Mouse (Mus musculus): ENCODE measurements around the gene Jak1.
A peak's percentile ranks its signal among the peaks of the same experiment; 100 is the strongest.

Jak1 gene

DNA sequence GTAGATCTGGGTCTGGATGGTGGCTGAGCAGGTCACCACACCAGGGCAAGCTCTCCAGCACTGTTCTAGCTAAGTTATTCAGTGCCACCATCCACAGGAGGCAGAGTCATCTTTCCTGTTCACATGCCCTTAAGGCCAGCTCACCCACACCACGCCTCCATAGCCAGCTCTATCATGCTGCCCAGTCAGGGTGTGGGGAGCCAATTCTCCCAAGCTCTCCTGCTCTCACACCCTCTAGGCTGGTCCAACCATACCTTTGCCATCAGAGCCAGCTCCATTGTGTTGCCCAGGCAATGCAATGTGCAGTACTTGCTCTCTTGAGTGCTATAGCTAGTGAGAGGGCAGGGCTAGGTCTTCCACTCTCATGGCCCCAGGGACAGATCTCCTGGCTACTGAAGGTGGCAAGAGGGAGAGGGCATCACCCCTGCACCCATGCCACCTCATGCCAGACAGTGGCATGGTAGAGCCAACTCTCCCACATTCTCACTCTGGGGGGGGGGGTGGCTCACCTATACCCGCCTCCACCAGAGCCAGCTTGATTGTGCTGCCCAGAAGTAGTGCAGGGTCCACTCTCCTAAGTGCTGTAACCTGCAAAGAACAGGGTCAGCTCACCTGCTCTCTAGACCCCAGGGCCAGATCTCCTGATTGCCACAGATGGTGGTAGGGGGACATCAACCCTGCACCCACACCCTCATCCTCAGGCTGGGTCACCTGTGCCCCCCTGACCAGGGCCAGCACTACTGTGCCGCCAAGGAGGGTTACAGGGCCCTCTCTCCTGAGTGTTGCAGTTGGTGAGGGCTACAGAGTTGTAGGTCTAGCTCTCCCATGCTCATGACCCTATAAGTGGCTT is 25.5 kb downstream of the Jak1 start:
- no peak for DNase-seq (ENCODE audit: low spot score)

DNA sequence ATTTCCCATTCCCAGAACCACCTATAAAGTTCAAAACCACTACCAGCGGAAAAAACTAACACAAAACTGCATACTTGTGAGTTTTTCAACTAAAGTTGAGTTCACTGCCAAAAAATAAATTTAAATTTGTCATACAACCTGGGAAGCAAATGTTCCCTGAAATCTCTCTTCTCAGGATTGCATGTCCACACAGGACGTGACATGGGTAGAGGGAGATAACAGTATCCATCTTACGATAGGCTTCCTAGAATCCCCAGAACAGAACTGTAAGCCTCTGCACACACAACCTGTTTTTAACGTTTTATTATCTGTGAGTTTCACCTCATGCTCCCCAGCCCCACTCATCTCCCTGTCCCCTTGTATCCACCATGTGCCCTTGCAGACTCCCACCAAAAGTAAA is 26.5 kb downstream of the Jak1 start:
- no peak for DNase-seq (ENCODE audit: low spot score)

DNA sequence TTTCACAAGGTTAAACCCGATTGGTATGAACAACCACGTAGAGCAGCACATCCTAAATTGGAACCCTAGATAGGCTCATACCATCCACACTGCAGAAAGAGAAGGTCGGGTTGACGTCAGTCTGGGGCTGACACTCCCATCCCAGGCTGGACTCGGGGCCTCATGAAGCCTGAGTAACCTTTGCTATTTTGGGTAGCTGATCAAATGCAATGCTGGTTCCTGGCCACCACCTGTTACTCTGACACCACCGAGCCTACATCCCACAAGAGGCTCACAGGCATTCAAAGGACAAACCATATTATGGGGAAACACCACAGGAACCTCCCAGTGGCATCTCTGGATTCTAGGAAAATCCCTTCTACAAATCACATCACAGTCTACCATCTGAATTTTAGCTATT is 28.3 kb downstream of the Jak1 start:
- no peak for DNase-seq (ENCODE audit: low spot score)

DNA sequence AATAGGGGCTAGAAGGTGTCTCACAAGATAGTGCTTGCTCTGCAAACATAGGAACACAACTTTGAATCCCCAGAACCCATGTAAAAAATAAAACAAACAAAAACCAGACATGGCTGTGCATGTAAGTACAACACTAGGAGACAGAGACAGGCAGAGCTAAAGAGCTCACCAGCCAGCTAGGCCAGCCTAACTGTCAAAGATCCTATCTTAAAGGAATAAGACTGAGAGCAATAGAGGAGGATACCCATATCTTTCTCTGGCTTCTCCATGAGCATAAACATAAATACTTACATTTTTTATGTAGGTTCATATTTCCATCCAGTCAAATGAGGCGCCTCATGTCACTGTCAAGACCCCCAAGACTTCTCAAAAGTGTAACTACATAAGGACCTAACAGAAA is 29.1 kb downstream of the Jak1 start:
- no peak for DNase-seq (ENCODE audit: low spot score)

DNA sequence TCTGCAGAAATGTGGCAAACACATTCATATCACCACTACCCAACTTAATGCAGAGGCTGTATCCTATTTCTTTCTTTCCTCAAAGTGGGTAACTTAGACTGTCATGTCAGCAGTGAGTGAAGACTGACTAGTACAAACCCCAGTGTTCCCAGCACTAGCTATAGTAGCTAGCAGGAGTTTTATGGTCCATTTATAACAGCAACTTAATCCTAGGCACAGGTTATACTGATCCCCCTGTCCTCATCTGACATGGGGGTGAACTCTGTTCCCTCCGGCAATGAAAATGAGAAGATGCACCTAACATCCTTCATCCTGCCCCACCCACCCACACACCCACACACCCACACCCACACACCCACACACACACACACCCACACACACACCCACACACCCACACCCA is 30.3 kb downstream of the Jak1 start:
- DNase-seq (ENCODE audit: low spot score) = no peak

DNA sequence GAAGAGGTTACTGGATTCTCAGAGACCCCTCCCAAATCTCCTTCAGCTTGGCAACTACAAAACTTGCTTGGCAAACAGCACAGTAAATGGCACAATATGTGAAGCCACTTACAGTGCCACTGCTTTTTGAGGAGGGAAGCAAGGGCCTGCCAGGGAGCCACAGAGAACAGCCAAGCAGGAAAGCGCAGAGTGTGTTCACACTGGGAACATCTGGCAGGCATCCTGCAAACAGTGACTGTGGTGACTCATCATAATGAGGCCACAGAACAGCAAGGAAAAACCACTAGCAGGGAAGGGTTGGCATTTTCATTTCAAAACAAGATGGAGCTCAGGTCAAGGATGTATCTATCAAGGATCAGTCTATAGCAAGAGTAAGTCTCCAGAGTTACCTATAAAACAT is 30.8 kb downstream of the Jak1 start:
- DNase-seq (ENCODE audit: low spot score) = peak; percentile 41

DNA sequence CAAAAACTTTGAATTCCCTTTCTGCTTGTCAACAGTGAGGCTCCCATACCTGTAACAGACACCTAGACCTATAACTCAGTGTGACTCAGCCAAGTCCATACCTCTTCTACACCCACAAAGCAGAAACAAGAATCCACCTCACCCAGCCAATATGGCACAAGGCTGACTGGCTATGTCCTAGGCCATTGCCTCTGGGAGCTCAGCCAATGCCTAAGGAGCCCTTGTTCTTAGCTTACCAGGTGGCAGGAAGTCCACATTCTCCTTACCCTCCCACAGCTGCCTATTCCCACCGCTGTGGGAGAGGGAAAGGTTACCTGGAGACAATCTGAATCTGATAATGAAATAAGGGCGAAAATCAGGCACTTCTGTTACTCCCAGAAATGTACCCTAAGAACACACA is 34.5 kb downstream of the Jak1 start:
- no peak for DNase-seq (ENCODE audit: low spot score)

DNA sequence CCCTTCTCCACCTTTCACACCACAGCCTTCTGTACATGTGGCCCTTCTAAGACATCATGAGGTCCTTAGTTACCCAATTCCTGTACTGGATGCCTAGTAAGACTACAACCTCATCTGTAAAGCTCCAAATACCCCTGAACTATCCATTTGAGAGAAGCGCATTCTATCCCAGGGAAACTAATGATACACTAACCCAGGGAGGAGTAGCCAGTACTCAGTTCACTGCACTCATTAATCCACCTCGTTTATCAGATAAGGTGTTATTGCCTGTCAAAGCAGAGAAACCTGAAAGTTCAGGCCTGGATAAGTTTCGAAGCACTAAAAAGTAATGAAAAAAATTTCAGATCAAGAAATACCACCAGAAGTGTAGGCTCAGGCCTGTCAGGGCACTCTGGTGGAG is 37.7 kb downstream of the Jak1 start:
- no peak for DNase-seq (ENCODE audit: low spot score)

DNA sequence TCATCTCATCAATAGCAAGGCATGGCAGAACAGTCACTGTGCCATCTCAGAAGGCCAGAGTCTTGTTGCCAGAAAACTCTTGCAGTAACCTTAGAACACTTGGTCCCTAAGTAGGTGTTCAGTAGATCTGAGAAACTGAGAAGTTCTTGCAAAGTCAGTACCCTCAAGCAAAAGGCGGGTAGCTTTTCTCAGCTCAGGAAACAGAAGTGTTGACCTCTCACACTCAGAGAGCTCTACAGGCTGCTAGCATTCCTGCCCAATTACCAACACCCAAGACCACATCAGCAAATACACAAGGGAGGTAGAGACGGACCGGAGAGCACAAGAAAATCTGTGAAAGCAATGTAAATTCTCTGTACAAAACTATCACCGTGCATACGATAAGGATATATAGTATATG is 39.1 kb downstream of the Jak1 start:
- DNase-seq (ENCODE audit: low spot score) = no peak

DNA sequence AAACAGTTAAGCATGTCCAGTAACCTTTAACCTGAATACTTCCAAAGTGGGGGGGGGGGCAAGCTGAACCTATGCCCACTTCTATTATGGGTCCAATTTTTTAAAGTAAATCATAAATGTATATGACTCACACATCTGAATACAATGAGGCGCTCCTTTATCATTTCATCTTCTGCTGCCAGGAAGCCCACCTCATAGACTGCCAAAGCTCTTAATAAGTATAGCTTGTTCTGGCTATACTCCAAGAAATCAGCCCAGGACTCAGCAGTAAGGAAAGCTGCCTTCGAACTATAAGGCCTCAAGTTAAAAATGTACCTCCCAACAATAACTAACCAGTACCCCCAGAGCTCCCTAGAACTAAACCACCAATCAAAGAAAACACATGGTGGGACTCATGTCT is 44.1 kb downstream of the Jak1 start:
- no peak for DNase-seq (ENCODE audit: low spot score)

DNA sequence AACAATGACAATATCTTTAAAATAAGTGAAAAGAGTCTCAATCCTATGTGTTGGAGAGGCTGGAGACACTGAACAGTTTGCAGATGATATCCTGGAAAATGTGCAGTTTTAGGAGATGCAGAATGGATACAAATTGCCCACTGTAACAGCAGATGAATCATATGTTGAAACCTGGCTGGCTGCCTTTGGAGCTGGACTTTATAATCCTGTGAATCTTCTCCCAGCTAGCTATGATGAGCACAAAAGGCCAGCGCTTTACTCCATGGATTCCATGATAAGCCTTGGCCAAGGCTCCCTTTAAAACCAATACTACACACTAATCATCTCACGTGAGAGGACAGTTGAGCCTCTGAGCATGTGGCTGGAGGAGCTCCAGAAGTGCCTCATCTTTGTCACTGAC is 45.2 kb downstream of the Jak1 start:
- DNase-seq (ENCODE audit: low spot score) = no peak

DNA sequence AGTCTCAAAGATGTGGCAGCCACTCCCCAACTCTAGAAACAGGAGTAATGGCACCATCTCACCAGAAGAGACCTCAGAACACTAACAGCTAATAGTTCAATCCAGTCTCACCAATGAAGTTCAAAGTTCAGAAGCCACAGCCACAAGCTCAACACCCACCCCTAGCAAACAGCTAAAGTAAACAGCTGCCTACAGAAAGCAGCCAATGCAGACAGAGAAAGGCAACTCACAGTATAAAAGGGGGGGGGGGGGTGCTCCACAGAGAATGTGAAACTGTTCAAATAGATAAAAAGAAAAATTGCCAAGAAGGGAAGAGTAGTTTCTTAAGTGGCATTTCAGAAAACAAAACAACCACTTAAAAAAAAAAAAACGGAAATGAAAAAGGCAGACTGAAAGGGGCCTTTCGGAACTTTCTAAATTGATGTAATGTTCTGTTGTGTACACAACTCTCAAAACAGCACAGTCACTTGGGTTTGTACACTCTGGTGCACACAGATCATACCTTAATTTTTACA is 48.0 kb downstream of the Jak1 start:
- DNase-seq (ENCODE audit: low spot score) = no peak

DNA sequence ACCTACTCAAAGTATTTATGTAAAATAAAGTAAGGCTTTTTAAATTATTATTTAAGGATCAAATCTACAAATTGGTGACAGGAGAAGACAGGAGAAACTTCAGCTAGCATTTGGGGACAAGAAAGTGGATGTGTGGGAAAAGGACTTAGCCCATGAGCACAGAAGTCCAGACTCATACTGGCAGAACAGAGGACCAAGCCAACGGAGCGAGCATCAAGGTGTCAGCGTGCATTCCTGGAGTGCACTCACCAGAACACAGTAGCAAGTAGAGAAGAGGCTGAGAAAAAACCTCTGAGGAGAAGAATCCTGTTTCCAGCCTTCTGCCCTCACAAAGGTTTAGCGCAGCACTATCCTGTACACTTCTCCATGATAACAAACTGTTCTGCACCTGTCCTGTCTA is 48.8 kb downstream of the Jak1 start:
- DNase-seq (ENCODE audit: low spot score) = no peak

DNA sequence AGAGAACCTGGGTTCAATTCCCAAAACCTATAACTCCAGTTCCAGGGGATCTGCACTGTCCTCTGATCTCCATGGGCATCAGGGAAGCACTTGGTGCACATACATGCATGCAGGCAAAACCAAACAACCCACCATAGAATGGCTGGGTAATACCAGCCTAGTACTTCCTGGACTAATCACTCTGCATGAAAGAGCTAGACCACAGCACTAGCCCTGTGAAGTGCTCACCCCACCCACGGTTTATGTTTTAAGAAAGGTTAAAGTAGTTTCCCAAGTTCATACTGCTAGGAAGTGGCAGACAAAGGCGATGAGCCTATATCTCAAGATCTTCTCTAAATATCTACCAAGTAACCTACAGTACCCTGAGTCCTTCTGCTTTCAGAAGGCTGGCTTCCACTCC is 51.6 kb downstream of the Jak1 start:
- no peak for DNase-seq (ENCODE audit: low spot score)

DNA sequence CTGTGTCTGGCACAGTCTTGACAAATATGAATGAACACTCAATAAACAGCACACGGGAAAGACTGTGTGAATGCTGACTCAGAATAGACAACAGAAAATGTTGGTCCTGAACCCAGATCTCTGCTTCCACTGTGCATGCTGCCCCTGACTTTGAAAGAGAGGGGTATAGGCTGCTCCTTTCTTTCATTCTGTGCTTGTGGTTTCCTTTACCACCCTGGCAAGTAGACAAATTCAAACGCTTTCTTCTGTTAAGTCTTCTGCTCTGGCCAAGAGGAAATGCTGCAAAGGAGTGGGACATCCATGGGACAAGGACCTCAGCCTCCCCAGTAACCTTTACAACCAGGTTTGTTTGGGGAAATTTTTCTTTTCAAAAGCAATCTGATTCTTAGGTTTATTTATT is 57.6 kb downstream of the Jak1 start:
- no peak for DNase-seq (ENCODE audit: low spot score)

DNA sequence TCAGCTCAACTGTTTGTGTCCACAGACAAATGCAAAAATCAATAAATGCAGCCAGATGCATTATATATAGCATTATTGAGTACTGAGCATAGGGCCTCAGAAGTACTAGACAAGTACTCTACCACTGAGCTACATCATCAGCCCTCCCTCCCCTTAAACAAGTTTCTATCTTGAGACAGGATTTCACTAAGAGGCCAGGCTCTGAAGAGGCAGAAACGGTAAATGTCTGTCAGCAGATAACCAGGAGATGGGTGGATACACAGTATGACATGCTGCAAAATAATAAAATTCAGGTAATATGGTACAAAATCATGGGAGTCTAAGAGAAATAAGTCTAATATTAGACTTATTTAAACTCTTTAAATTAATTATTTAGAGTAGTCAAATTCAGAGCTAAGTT is 61.6 kb downstream of the Jak1 start:
- no peak for DNase-seq (ENCODE audit: low spot score)

DNA sequence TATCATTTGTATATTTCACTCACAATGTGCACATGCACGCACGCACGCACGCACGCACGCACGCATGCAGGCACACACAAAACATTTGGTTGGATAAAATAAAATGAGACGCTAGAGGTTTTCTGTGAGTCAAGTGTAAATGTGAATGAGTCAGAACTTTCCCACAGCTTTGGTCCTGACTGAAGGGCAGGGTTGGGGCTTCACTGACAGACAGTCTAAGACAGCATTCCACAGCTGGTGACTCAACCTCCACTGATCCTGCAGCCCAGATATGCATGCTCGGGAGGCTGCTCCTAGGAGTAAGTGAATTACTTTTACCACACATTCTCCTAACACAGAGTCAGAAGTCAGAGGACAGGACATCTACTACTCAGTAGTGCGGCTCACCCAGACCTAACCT is 62.5 kb downstream of the Jak1 start:
- no peak for DNase-seq (ENCODE audit: low spot score)

DNA sequence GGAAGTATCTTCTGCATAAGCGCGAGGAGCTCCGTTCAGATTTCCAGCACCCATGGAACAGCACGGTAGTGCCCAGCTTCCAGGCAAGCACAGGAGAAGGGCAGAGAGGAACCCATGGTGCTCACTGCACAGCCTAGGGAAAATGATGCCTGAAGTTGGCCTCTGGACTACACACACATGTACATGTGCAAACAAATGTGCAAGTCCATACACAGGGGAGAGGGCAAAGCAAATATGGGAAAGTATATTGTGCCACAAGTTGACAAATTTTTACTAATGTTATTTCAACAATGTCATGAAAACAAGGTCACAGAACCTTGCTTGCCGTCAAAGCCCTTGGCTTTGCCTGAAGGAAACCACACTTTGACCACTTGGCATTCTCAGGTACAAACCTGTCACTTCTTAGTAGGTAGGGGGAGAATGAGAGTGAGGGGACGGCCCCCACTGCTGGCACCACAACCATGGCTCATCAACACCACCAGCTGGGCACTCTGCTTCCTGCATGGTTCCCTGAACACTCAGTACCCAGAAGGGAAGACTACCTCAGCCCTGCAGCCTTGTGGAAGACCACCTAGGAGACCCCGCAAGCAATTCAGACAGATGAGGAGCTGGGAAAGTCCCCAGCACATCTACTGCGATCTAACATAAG is 65.5 kb downstream of the Jak1 start:
- no peak for DNase-seq (ENCODE audit: low spot score)

DNA sequence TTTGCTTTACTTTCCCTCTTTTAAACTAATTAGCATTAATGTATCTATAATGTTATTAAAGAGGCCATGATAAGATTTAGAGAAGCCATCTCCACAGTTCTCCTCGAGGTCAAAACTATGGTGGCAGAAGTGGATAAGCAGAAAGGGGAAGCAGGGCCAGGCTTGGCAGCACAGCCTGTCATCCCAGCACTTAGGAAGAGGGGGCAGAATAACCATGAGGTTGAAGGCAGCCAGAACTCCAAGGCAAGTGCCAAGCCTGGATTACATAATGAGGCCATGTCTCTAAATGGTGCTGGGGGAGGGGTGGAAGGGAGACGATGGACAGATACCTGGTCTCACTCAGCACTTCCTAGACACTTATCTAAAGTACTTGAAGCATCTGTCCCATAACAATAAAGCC is 66.7 kb downstream of the Jak1 start:
- DNase-seq (ENCODE audit: low spot score) = peak; percentile 40

DNA sequence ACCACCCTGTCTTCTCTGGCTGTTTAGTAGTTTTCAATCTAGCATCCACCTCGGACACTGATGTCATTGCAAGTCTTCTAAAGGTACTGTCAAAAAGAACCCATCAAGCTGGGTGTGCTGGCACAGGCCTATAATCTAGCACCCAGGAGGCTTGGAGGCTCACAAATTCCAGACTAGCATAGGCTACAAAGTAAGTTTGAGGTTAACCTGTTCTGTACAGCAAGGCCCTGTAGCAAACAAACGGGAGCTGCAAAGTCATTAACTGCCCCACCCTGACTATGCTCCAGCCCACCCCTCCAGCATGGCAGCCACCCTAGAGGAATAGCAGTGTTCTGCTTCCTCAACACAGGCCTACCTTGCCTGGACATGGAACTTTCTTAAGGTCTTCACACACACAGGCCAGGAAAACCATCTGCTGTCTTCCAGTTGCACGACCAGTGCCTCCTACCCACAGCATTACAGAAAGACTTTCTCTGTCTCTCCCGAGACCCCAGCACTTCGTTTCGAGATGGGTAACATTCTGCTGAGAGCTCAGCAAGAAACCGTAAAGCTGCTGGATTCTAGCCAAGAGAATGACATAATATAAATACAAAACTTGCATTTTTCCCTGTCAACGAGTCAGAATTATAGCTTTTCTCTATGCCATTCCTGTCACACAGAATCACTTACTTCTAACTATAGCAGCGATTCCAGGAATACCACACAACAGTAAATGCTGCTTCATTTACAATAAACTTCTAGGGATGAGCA is 67.5 kb downstream of the Jak1 start:
- no peak for DNase-seq (ENCODE audit: low spot score)

DNA sequence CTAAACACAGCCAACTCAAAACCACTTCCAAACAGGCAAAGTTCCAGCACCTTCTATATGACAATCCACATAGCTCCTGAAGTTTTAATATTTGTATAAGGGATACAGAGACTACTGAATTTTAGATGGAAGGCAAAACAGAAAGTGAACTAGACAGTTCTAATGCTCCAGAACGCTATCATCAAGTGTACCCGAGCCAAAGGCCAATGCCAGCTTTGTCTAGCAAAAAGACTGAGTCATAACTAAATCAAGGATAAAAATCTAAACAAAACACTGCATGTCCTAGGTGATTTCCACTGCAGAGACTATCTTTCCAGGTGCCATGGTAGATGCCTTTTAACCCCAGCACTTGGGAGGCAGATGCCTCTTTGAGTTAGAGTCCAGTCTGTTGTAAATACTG is 68.7 kb downstream of the Jak1 start:
- DNase-seq (ENCODE audit: low spot score) = no peak

DNA sequence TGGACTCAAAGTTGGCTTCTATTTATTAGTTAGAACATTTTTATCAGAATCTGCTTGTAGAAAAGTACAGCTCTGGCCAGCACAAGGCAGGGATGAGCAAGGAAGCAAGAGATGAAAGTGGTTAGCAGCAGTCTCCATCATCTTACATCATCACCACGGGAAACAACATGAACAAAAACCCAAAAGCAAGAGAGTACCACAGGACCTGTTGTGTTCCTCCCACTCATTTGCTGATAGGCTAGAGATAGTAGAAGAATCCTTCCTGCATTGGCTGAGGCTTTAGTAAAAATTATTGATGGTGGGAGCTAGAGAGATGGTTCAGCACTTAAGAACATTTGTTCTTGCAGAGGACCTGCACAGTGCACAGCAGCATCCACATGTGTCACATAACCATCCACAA is 70.9 kb downstream of the Jak1 start:
- DNase-seq (ENCODE audit: low spot score) = no peak
